Mouse (Mus musculus): Measurements from ENCODE around the gene Xpo5.

Xpo5 gene

GRCm38 (mm10) chr17:46202421-46203071 lies at the start of gene Xpo5, which contains the start of gene Polh:
TSS of gene Xpo5 (plus strand) at chr17:46202782.
TSS of gene Polh (minus strand) at chr17:46202645.
- DNase-seq (ENCODE audit: low spot score): peak; percentile 87

GRCm38 (mm10) chr17:46152847-46153782 lies 49.5 kb upstream of the Xpo5 start, which contains the start of gene Mad2l1bp:
TSS of gene Mad2l1bp (minus strand) at chr17:46153553.
- DNase-seq (ENCODE audit: low spot score): no peak

GRCm38 (mm10) chr17:46154336-46154735 lies 48.2 kb upstream of the Xpo5 start:
- no peak for DNase-seq (ENCODE audit: low spot score)

- no peak for DNase-seq (ENCODE audit: low spot score)
Observed at GRCm38 (mm10) chr17:46156680-46157079, 45.9 kb upstream of the Xpo5 start.

GRCm38 (mm10) chr17:46157131-46157530 lies 45.5 kb upstream of the Xpo5 start:
- DNase-seq (ENCODE audit: low spot score): no peak

GRCm38 (mm10) chr17:46159236-46159635 lies 43.3 kb upstream of the Xpo5 start:
- DNase-seq (ENCODE audit: low spot score): no peak

- DNase-seq (ENCODE audit: low spot score): peak; percentile 83
Observed at GRCm38 (mm10) chr17:46160090-46160662, 42.4 kb upstream of the Xpo5 start.

GRCm38 (mm10) chr17:46160686-46161085 lies 41.9 kb upstream of the Xpo5 start, which contains the start of gene Gtpbp2:
TSS of gene Gtpbp2 (plus strand) at chr17:46161032.
- DNase-seq (ENCODE audit: low spot score): no peak

GRCm38 (mm10) chr17:46161179-46161578 lies 41.4 kb upstream of the Xpo5 start:
- no peak for DNase-seq (ENCODE audit: low spot score)

- DNase-seq (ENCODE audit: low spot score): no peak
Observed at GRCm38 (mm10) chr17:46161710-46162109, 40.9 kb upstream of the Xpo5 start.

GRCm38 (mm10) chr17:46162551-46162950 lies 40.0 kb upstream of the Xpo5 start:
- DNase-seq (ENCODE audit: low spot score): no peak

GRCm38 (mm10) chr17:46162951-46163421 lies 39.6 kb upstream of the Xpo5 start:
- DNase-seq (ENCODE audit: low spot score): no peak

GRCm38 (mm10) chr17:46164301-46164700 lies 38.3 kb upstream of the Xpo5 start:
- DNase-seq (ENCODE audit: low spot score): no peak

- no peak for DNase-seq (ENCODE audit: low spot score)
Observed at GRCm38 (mm10) chr17:46164791-46165190, 37.8 kb upstream of the Xpo5 start.

GRCm38 (mm10) chr17:46165460-46165859 lies 37.1 kb upstream of the Xpo5 start:
- DNase-seq (ENCODE audit: low spot score): no peak

GRCm38 (mm10) chr17:46166270-46166669 lies 36.3 kb upstream of the Xpo5 start:
- DNase-seq (ENCODE audit: low spot score): no peak

- DNase-seq (ENCODE audit: low spot score): no peak
Observed at GRCm38 (mm10) chr17:46167014-46167413, 35.6 kb upstream of the Xpo5 start.

- no peak for DNase-seq (ENCODE audit: low spot score)
Observed at GRCm38 (mm10) chr17:46168318-46168717, 34.3 kb upstream of the Xpo5 start.

GRCm38 (mm10) chr17:46168768-46169167 lies 33.8 kb upstream of the Xpo5 start:
- DNase-seq (ENCODE audit: low spot score): no peak

- DNase-seq (ENCODE audit: low spot score): no peak
Observed at GRCm38 (mm10) chr17:46170538-46170937, 32.0 kb upstream of the Xpo5 start.

GRCm38 (mm10) chr17:46182273-46182672 lies 20.3 kb upstream of the Xpo5 start:
- DNase-seq (ENCODE audit: low spot score): no peak

- DNase-seq (ENCODE audit: low spot score): no peak
Observed at GRCm38 (mm10) chr17:46188829-46189228, 13.8 kb upstream of the Xpo5 start.

All from ovary, postnatal 10 days (tissue).